ENCODE assay signal across 19 mouse cellular contexts in the genomic region with DNA sequence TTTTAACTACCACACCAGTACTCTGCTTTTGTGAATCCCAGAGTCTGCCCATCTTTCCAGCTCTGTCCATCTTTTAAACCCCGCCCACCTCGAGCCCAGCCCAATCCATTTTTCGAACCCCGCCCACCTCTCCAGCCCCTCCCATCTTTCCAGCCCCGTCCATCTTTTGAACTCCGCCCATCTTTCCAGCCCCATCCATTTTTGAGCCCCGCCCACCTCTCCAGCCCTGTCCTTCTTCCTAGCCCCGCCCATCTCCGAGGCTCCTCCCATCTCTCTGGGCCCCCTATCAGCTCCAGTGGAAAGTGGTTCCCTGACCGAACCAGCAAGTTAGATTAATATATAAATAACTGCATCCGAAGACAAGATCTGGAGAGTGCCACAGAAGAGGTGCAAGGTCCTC.
A peak's percentile ranks its signal among the peaks of the same experiment; 100 is the strongest.
DNase-seq lines count a peak whose midpoint lies in the region; ATAC-seq and TF ChIP-seq lines count a peak whose summit lies in the region.
"Had no signal": no experiment of that assay in that cellular context is flagged by ENCODE, and none has a peak within 500 bp of the region (broad histone marks: within the 10 kb centered on the region; RNA-seq: fewer than 3 reads in every experiment).

No protein-coding gene starts in this region.

- no peaks in the 10 kb centered on the region for H3K4me1 ChIP-seq in liver, embryonic 12.5 days
- H3K4me1 ChIP-seq in ES-E14 (ENCODE audit: control insufficient read depth in 2 of 2, insufficient read depth in 2 of 2, low read length in 2 of 2, poor library complexity in 1 of 2): peaks cover 0 to 2% of the 10 kb centered on the region in 2 experiments; a peak in 1 of 4 replicates
- H3K4me1 ChIP-seq: embryonic facial prominence, embryonic 15.5 days; forebrain, embryonic 10.5 days; hindbrain, embryonic 13.5 days; limb, embryonic 15.5 days; midbrain, embryonic 10.5 days; neural tube, embryonic 13.5 days had no signal

- H3K27ac ChIP-seq in liver, embryonic 12.5 days: no peak overlapping the region
- H3K27ac ChIP-seq in ES-E14 (ENCODE audit: insufficient read depth, low read depth, low read length, poor library complexity, severe bottlenecking): no peak overlapping the region
- H3K27ac ChIP-seq: embryonic facial prominence, embryonic 15.5 days; forebrain, embryonic 10.5 days; hindbrain, embryonic 13.5 days; limb, embryonic 15.5 days; midbrain, embryonic 10.5 days; neural tube, embryonic 13.5 days had no signal

- no peaks in the 10 kb centered on the region for H3K9me3 ChIP-seq in liver, embryonic 12.5 days (replicated peaks)
- H3K9me3 ChIP-seq in ES-E14 (ENCODE audit: control insufficient read depth, insufficient read depth, low read depth, low read length): no peaks in the 10 kb centered on the region
- H3K9me3 ChIP-seq: embryonic facial prominence, embryonic 15.5 days; forebrain, embryonic 10.5 days; hindbrain, embryonic 13.5 days; limb, embryonic 15.5 days; midbrain, embryonic 10.5 days; neural tube, embryonic 13.5 days had no signal

- WGBS in liver, embryonic 12.5 days (ENCODE audit: insufficient replicate concordance): 28% methylated on average over 11 of the region's 11 CpGs

- DNase-seq in liver: peak; percentile 47
- peak; percentile 4 for DNase-seq in A20 (ENCODE audit: low read depth, low spot score)
- DNase-seq in ES-E14 (ENCODE audit: low read depth, low spot score): peak; percentile 80
- DNase-seq in embryo, embryonic 11 days: peak; percentile 22
- DNase-seq in left cerebral cortex, postnatal 4 days: no peak
- no peak for DNase-seq in left cerebral cortex, adult 8-10 months (ENCODE audit: low spot score in 2 of 2)
- no peak for DNase-seq in frontal cortex, adult 2 months (ENCODE audit: extremely low spot score in 1 of 2, low spot score in 1 of 2)
- DNase-seq: adrenal gland, postnatal 10 days; cerebellum, adult 2 months; gastrocnemius, postnatal 10 days; heart, postnatal 10 days had no signal

- no peak overlapping the region for H3K4me2 ChIP-seq in liver, embryonic 12.5 days
- H3K4me2 ChIP-seq: embryonic facial prominence, embryonic 15.5 days; hindbrain, embryonic 13.5 days; limb, embryonic 15.5 days; neural tube, embryonic 13.5 days had no signal

- H3K27me3 ChIP-seq in liver, embryonic 12.5 days (replicated peaks): 0 out of 2 replicates have a peak, but pooled peaks cover 5% of the 10 kb centered on the region
- H3K27me3 ChIP-seq: embryonic facial prominence, embryonic 15.5 days; hindbrain, embryonic 13.5 days; limb, embryonic 15.5 days; neural tube, embryonic 13.5 days had no signal

- H3K9ac ChIP-seq in liver, embryonic 12.5 days: no peak overlapping the region
- H3K9ac ChIP-seq in ES-E14 (ENCODE audit: insufficient read depth, low read depth, low read length, poor library complexity, severe bottlenecking): no peak overlapping the region
- H3K9ac ChIP-seq: embryonic facial prominence, embryonic 15.5 days; hindbrain, embryonic 13.5 days; limb, embryonic 15.5 days; neural tube, embryonic 13.5 days had no signal

- H3K36me3 ChIP-seq in liver, embryonic 12.5 days: no peaks in the 10 kb centered on the region
- H3K36me3 ChIP-seq in ES-E14 (ENCODE audit: control insufficient read depth, insufficient read depth, low read length, poor library complexity, severe bottlenecking): no peaks in the 10 kb centered on the region
- H3K36me3 ChIP-seq: embryonic facial prominence, embryonic 15.5 days; forebrain, embryonic 10.5 days; hindbrain, embryonic 13.5 days; limb, embryonic 15.5 days; midbrain, embryonic 10.5 days; neural tube, embryonic 13.5 days had no signal

- no peak overlapping the region for H3K4me3 ChIP-seq in liver, embryonic 12.5 days
- H3K4me3 ChIP-seq in ES-E14 (ENCODE audit: insufficient read depth in 1 of 2, low read depth in 1 of 2, low read length in 2 of 2, poor library complexity in 1 of 2, severe bottlenecking in 1 of 2): no peak overlapping the region
- H3K4me3 ChIP-seq: embryonic facial prominence, embryonic 15.5 days; forebrain, embryonic 10.5 days; hindbrain, embryonic 13.5 days; limb, embryonic 15.5 days; midbrain, embryonic 10.5 days; neural tube, embryonic 13.5 days had no signal

- ATAC-seq in liver, embryonic 12.5 days: no peak
- ATAC-seq: lung, postnatal 0 days had no signal

- in situ Hi-C loops in ES-E14 (cut with MboI; ENCODE audit: low sequenced_read_pairs in 2 of 2, unreplicated experiment in 2 of 2): no loop called here

- intact Hi-C loops in left cerebral cortex, postnatal 4 days (cut with DNase I): no loop called here

TF ChIP-seq in ES-E14, 5 proteins besides CTCF, POLR2A, EP300 and RAD21:
- TF ChIP-seq HCFC1 (IDR thresholded peaks at IDR 0.05; ENCODE audit: borderline replicate concordance, insufficient read depth, low read length) (no peak), MAFK (IDR thresholded peaks at IDR 0.05; ENCODE audit: insufficient read depth, low read depth, low read length) (no peak), ZNF384 (IDR thresholded peaks at IDR 0.05; ENCODE audit: low read depth, low read length) (no peak), CHD2 (IDR thresholded peaks at IDR 0.05; ENCODE audit: low read depth, low read length) (no peak), ZC3H11A (IDR thresholded peaks at IDR 0.05; ENCODE audit: borderline replicate concordance, low read depth, low read length) (no peak)

Comparison
In these comparisons a context has a peak if more than half of its experiments do, and no peak if none do; other contexts are left out.
1. DNase-seq: peak in liver (single experiment), A20 (single experiment), ES-E14 (single experiment) and embryo, embryonic 11 days (single experiment); none in left cerebral cortex, postnatal 4 days (single experiment), left cerebral cortex, adult 8-10 months (0 of 2) and frontal cortex, adult 2 months (0 of 2).